Mouse (Mus musculus) bone marrow macrophage, adult 2 months (primary cell): Measurements from ENCODE around the gene Csnk2a2.

Experiments
- CTCF ChIP-seq: IDR thresholded peaks from 2 replicates; pipeline ENCODE4 v1.5.1; 2012; ENCODE audit warnings: low read depth, mild to moderate bottlenecking, low read length, moderate library complexity
- POLR2A ChIP-seq: IDR thresholded peaks from 2 replicates; pipeline ENCODE4 v1.6.1; 2012; ENCODE audit warnings: mild to moderate bottlenecking, low read depth, low read length, borderline replicate concordance

DNA sequence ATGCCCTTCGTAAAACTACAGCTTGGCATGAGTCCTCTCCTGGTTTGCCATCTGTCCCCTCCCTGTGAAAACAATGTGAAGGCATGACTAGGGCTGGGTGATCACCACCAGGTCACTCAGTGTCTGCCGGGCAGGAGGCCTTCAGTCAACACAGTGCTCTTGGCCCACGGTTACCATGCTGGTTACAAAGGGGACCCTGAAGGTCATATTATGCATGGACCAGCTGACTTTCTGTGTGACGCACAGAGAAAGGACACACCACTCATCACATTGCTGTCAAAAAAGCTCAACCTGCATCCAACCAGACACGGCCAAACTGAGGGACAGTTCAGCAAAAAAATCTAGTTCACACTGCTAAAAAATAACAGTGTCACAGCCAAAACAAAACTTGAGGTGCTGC, at the start of gene Csnk2a2:
- TF ChIP-seq POLR2A (no peak), CTCF (no peak)
